Mouse (Mus musculus): ENCODE data around the gene Kdm3a.

The Kdm3a gene

GRCm38 (mm10) chr6:71632829-71633662 is at the start of gene Kdm3a:
Gene Kdm3a, minus strand, starts transcription at chr6:71632990.
- peak; percentile 97 to 98 for DNase-seq

GRCm38 (mm10) chr6:71678891-71679290 is 46.1 kb upstream of the Kdm3a start:
- no peak for DNase-seq

GRCm38 (mm10) chr6:71673166-71673565 is 40.4 kb upstream of the Kdm3a start:
- no peak for DNase-seq

- DNase-seq, result no peak
Observed at GRCm38 (mm10) chr6:71664511-71664910, 31.7 kb upstream of the Kdm3a start.

- DNase-seq, result no peak
Observed at GRCm38 (mm10) chr6:71658290-71658689, 25.5 kb upstream of the Kdm3a start.

GRCm38 (mm10) chr6:71655835-71656234 is 23.0 kb upstream of the Kdm3a start:
- DNase-seq, result no peak

- DNase-seq, result no peak
Observed at GRCm38 (mm10) chr6:71651868-71652267, 19.1 kb upstream of the Kdm3a start.

GRCm38 (mm10) chr6:71632486-71632828 is 333 bp downstream of the Kdm3a start:
- no peak for DNase-seq

- peak; percentile 37 to 50 for DNase-seq
Observed at GRCm38 (mm10) chr6:71631706-71632461, 906 bp downstream of the Kdm3a start.

GRCm38 (mm10) chr6:71631196-71631595 is 1.6 kb downstream of the Kdm3a start:
- no peak for DNase-seq

- no peak for DNase-seq
Observed at GRCm38 (mm10) chr6:71627325-71627724, 5.5 kb downstream of the Kdm3a start.

- no peak for DNase-seq
Observed at GRCm38 (mm10) chr6:71625984-71626383, 6.8 kb downstream of the Kdm3a start.

- no peak for DNase-seq
Observed at GRCm38 (mm10) chr6:71624723-71625122, 8.1 kb downstream of the Kdm3a start.

- DNase-seq, result no peak
Observed at GRCm38 (mm10) chr6:71621981-71622380, 10.8 kb downstream of the Kdm3a start.

- DNase-seq, result no peak
Observed at GRCm38 (mm10) chr6:71621551-71621950, 11.2 kb downstream of the Kdm3a start.

GRCm38 (mm10) chr6:71616959-71617358 is 15.8 kb downstream of the Kdm3a start:
- no peak for DNase-seq

- DNase-seq, result no peak
Observed at GRCm38 (mm10) chr6:71613225-71613624, 19.6 kb downstream of the Kdm3a start.

- no peak for DNase-seq
Observed at GRCm38 (mm10) chr6:71609968-71610367, 22.8 kb downstream of the Kdm3a start.

GRCm38 (mm10) chr6:71608994-71609393 is 23.8 kb downstream of the Kdm3a start:
- no peak for DNase-seq

GRCm38 (mm10) chr6:71607756-71608155 is 25.0 kb downstream of the Kdm3a start:
- no peak for DNase-seq

GRCm38 (mm10) chr6:71590154-71590553 is 42.6 kb downstream of the Kdm3a start:
- DNase-seq, result no peak

- DNase-seq, result no peak
Observed at GRCm38 (mm10) chr6:71589401-71589800, 43.4 kb downstream of the Kdm3a start.

- DNase-seq, result no peak
Observed at GRCm38 (mm10) chr6:71583198-71583597, 49.6 kb downstream of the Kdm3a start.

GRCm38 (mm10) chr6:71579478-71579877 is 53.3 kb downstream of the Kdm3a start:
- no peak for DNase-seq
